Mouse (Mus musculus) midbrain, embryonic 13.5 days (tissue): ENCODE data around the gene Pcare. TPM values are rescaled to one million over a fixed set of nuclear protein-coding genes. Genes with fewer than 3 reads are reported as not detected.

ENCODE experiments used
- ATAC-seq: fragments of 200-750 bp; cut with Nextera tagmentation; 2 replicates; pipeline ENCODE4 v1.8.0; 2017; ENCODE audit warnings: mild to moderate bottlenecking, moderate TSS enrichment, moderate library complexity
- H3K27ac ChIP-seq: fragments of 300-500 bp; sonication (generic); 2 replicates; pipeline ENCODE4 v1.5.1; 2015; ENCODE audit warnings: inconsistent platforms, mild to moderate bottlenecking, moderate library complexity
- H3K27me3 ChIP-seq: fragments of 300-500 bp; sonication (generic); 2 replicates; pipeline ENCODE4 v1.6.1; 2015; ENCODE audit warnings: mild to moderate bottlenecking, inconsistent platforms
- H3K36me3 ChIP-seq: fragments of 300-500 bp; sonication (generic); 2 replicates; pipeline ENCODE4 v1.6.1; 2015; ENCODE audit warnings: mild to moderate bottlenecking, inconsistent platforms
- H3K4me1 ChIP-seq: fragments of 300-500 bp; sonication (generic); replicated peaks from 2 replicates; pipeline ENCODE4 v1.6.1; 2015; ENCODE audit warnings: inconsistent platforms
- H3K4me2 ChIP-seq: fragments of 300-500 bp; sonication (generic); replicated peaks from 2 replicates; pipeline ENCODE4 v1.6.1; 2015; ENCODE audit warnings: moderate library complexity, mild to moderate bottlenecking, inconsistent platforms
- H3K4me3 ChIP-seq: fragments of 300-500 bp; sonication (generic); replicated peaks from 2 replicates; pipeline ENCODE4 v1.5.1; 2015; ENCODE audit warnings: mild to moderate bottlenecking, inconsistent platforms
- H3K9ac ChIP-seq: fragments of 300-500 bp; sonication (generic); replicated peaks from 2 replicates; pipeline ENCODE4 v1.6.1; 2015; ENCODE audit warnings: mild to moderate bottlenecking, inconsistent platforms
- H3K9me3 ChIP-seq: fragments of 300-500 bp; sonication (generic); 2 replicates; pipeline ENCODE4 v1.6.1; 2016; ENCODE audit warnings: mild to moderate bottlenecking, inconsistent platforms
- WGBS: fragments of 180-500 bp; shearing (Covaris S2); methylation state at CpG from one replicate; pipeline ENCODE4 v1.1.7; 2015; 5-methylcytosine and 5-hydroxymethylcytosine counted together
- polyA plus RNA-seq: library from polyadenylated mRNA; unstranded; fragments of >200 nt; fragmentation: Nextera tagmentation; extraction: Ambion mirVana; gene quantifications from 2 replicates; pipeline ENCODE4 v1.2.1, GENCODE M21; 2015

The Pcare gene
- polyA plus RNA-seq = not detected in 2 replicates

DNA sequence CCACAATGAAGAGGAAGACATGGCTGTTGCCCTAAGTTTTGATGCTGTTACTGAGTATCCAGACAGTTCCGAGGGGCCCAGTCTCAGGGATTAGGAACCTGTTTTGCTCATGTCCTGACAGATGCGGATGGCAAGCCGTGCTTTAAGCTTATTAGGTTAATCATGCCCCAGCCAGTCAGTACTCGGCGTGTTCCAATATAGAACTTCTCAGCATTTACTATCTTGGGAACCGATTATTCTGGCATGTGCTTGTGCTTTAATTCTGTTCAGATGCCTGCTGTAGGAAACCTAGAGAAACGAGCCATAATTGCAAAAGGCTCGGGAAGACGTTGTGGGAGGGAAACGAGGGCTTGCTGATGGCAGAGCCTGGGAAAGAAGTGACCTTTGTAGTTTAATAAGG is at the start of gene Pcare:
Gene Pcare, minus strand, starts transcription at position 64 of the 400 bp plus-strand sequence.
- no peak within 1 kb of the TSS for H3K9ac ChIP-seq

GRCm38 (mm10) chr17:71795521-71796205 is 43.0 kb upstream of the Pcare start:
- no peak for ATAC-seq
- Histone ChIP-seq H3K36me3 (peaks cover 43% of the 10 kb centered on the region), H3K27ac (no peak overlapping the region), H3K4me3 (no peak overlapping the region), H3K4me2 (no peak overlapping the region), H3K9ac (no peak overlapping the region), H3K27me3 (no peaks in the 10 kb centered on the region), H3K9me3 (no peaks in the 10 kb centered on the region), H3K4me1 (no peaks in the 10 kb centered on the region)
- 89% methylated on average over 15 of the region's 15 CpGs for WGBS

More for the DNA sequence above, at the start of gene Pcare:
- Histone ChIP-seq H3K4me2 (no peak within 1 kb of the TSS), H3K4me3 (no peak within 1 kb of the TSS), H3K4me1 (no peaks in the 10 kb centered on the region), H3K27me3 (no peaks in the 10 kb centered on the region), H3K36me3 (no peaks in the 10 kb centered on the region), H3K9me3 (no peaks in the 10 kb centered on the region), H3K27ac (no peak within 1 kb of the TSS)
- no peak for ATAC-seq
- 65% methylated on average over 10 of the region's 10 CpGs for WGBS

- Histone ChIP-seq H3K9ac (no peak overlapping the region), H3K4me3 (no peak overlapping the region), H3K36me3 (peaks cover 44% of the 10 kb centered on the region), H3K4me2 (no peak overlapping the region), H3K9me3 (no peaks in the 10 kb centered on the region), H3K27ac (no peak overlapping the region), H3K27me3 (no peaks in the 10 kb centered on the region), H3K4me1 (no peaks in the 10 kb centered on the region)
- 91% methylated on average over 4 of the region's 4 CpGs for WGBS
- ATAC-seq = no peak
These were observed 38.9 kb upstream of the Pcare start for GRCm38 (mm10) chr17:71791622-71792021.

DNA sequence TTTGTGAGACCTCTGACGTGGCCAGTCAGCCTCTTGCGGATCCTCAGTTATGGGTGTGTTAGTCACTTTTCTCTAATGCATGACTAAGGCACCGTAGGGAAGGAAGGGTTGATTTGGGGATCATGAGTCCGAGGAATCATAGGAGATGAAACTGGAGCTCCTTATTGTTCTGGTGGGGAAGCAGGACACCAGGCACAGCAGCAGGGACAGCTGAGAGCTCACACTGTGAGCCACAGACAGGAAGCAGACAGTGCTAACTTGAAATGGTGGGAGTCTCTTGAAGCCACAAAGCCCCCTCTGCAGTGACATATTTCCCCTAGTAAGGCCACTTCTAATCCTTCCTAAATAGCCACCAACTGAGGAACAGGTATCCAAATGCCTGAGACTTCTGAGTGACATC is 38.4 kb upstream of the Pcare start:
- H3K27me3 ChIP-seq = no peaks in the 10 kb centered on the region
- no peak overlapping the region for H3K9ac ChIP-seq
- peaks cover 43% of the 10 kb centered on the region for H3K36me3 ChIP-seq
- no peaks in the 10 kb centered on the region for H3K4me1 ChIP-seq
- H3K4me3 ChIP-seq = no peak overlapping the region
- H3K9me3 ChIP-seq = no peaks in the 10 kb centered on the region
- no peak overlapping the region for H3K4me2 ChIP-seq
- WGBS = 92% methylated on average over 4 of the region's 4 CpGs
- no peak for ATAC-seq
- no peak overlapping the region for H3K27ac ChIP-seq

- Histone ChIP-seq H3K4me1 (peaks cover 18% of the 10 kb centered on the region), H3K27ac (no peak overlapping the region), H3K9ac (no peak overlapping the region), H3K9me3 (no peaks in the 10 kb centered on the region), H3K27me3 (no peaks in the 10 kb centered on the region), H3K4me3 (no peak overlapping the region), H3K4me2 (no peak overlapping the region), H3K36me3 (peaks cover 8% of the 10 kb centered on the region)
- ATAC-seq = no peak
These were observed 33.8 kb upstream of the Pcare start for GRCm38 (mm10) chr17:71786456-71786855.

- ATAC-seq = peak; percentile 15
- 4% methylated on average over 10 of the region's 10 CpGs for WGBS
These were observed 30.7 kb upstream of the Pcare start for GRCm38 (mm10) chr17:71783366-71783735.

DNA sequence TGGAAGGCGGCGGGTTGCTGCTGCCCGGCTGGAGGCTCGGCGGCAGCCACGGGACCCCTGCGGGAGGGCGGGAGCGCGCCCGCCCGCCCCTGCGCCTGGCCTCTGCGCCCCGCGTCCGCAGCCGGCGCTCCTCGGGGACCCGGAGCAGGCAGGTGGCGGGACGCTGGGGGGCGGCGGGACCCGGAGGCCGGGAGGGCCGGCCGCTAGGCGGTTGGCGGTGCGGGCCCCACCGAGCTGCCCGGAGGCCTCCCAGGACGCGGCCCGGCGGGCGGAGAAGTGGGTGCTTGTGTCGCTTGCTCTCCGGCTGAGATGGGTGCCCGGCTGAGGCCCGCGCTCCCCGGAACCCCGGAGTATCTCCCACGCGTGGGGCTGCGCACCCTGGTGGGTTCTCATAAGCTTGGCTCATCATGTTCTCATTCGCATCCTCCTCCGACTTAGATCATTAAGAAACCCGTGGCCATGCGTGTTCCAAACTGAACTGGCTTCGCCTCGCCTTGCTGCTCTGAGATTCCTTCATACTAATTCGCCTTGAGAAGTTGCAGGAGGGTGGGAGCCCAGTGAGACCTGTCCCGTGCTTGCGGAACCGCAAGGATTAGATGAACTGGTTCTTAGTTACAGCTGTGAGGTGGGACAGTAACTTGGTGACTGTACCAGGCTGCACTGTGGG is 30.1 kb upstream of the Pcare start:
- no peaks in the 10 kb centered on the region for H3K27me3 ChIP-seq
- peak overlapping the region; percentile 70 for H3K27ac ChIP-seq
- H3K4me1 ChIP-seq = peaks cover 18% of the 10 kb centered on the region
- H3K9ac ChIP-seq = peak overlapping the region; percentile 89
- H3K4me2 ChIP-seq = peak overlapping the region; percentile 86
- WGBS = under 1% methylated on average over 46 of the region's 59 CpGs
- H3K4me3 ChIP-seq = peak overlapping the region; percentile 82
- no peaks in the 10 kb centered on the region; the same call in 1 of the 2 replicates for H3K9me3 ChIP-seq
- ATAC-seq = peak; percentile 73
- H3K36me3 ChIP-seq = no peaks in the 10 kb centered on the region

More at GRCm38 (mm10) chr17:71783366-71783735, 30.7 kb upstream of the Pcare start:
- Histone ChIP-seq H3K4me1 (peaks cover 18% of the 10 kb centered on the region), H3K27ac (no peak overlapping the region), H3K27me3 (no peaks in the 10 kb centered on the region), H3K9me3 (no peaks in the 10 kb centered on the region; the same call in 1 of the 2 replicates), H3K4me3 (peak overlapping the region; percentile 82), H3K36me3 (no peaks in the 10 kb centered on the region), H3K9ac (peak overlapping the region; percentile 89), H3K4me2 (peak overlapping the region; percentile 86)

GRCm38 (mm10) chr17:71782242-71782698 is 29.6 kb upstream of the Pcare start:
- 0% methylated on average over 20 of the region's 29 CpGs for WGBS
- no peaks in the 10 kb centered on the region for H3K27me3 ChIP-seq
- peak; percentile 92 for ATAC-seq
- H3K4me3 ChIP-seq = peak overlapping the region; percentile 82
- H3K9me3 ChIP-seq = no peaks in the 10 kb centered on the region; the same call in 1 of the 2 replicates
- peak overlapping the region; percentile 70 for H3K27ac ChIP-seq
- H3K4me2 ChIP-seq = peak overlapping the region; percentile 86
- H3K36me3 ChIP-seq = no peaks in the 10 kb centered on the region
- peak overlapping the region; percentile 89 for H3K9ac ChIP-seq
- peaks cover 18% of the 10 kb centered on the region for H3K4me1 ChIP-seq

DNA sequence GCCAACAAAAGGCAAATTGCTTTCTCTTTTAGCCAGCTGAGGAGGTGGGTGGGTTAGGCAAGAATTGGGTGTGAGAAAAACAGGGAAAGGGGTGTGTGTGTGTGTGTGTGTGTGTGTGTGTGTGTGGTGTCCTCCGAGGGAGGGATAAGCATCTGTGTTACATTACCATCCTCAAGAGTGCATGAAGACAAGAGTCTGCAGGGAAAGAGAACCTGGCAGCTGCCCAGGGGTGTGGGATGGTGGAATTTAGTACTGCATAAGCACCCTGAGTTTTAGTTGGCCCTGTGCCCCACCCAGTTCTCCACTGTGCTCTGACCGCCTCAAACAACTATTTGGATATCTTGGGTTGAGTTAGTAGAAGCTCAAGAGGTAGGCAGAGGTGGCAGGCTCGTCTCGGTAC is 28.3 kb upstream of the Pcare start:
- ATAC-seq = no peak
- no peaks in the 10 kb centered on the region for H3K27me3 ChIP-seq
- H3K9ac ChIP-seq = no peak overlapping the region
- no peak overlapping the region for H3K4me3 ChIP-seq
- peaks cover 18% of the 10 kb centered on the region for H3K4me1 ChIP-seq
- no peaks in the 10 kb centered on the region for H3K36me3 ChIP-seq
- H3K9me3 ChIP-seq = no peaks in the 10 kb centered on the region; the same call in 1 of the 2 replicates
- H3K27ac ChIP-seq = no peak overlapping the region
- WGBS = 89% methylated on average over 4 of the region's 4 CpGs
- no peak overlapping the region for H3K4me2 ChIP-seq

DNA sequence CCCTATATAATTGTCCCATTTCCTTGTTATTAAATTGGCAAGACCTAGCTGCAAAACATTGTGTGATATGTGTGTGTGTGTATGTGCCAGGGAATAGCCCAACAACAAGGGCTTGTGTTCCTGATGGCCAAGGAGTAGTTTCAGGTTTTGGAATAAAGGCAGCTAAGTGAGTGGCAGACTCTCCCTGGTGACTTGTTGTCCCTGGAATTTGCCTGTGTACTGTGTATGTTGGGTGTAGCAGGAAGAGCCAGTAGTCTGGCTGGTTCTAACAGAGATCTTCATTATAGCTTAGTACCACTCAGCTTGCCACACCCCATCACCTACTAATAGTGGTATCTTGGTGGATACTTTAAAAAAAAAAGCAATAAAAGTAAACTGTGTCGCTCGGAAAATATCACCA is 27.8 kb upstream of the Pcare start:
- Histone ChIP-seq H3K27me3 (no peaks in the 10 kb centered on the region), H3K36me3 (no peaks in the 10 kb centered on the region), H3K4me2 (no peak overlapping the region), H3K27ac (no peak overlapping the region), H3K9ac (no peak overlapping the region), H3K4me1 (peaks cover 18% of the 10 kb centered on the region), H3K4me3 (no peak overlapping the region), H3K9me3 (no peaks in the 10 kb centered on the region; the same call in 1 of the 2 replicates)
- 94% methylated on average over 2 of the region's 2 CpGs for WGBS
- ATAC-seq = no peak

DNA sequence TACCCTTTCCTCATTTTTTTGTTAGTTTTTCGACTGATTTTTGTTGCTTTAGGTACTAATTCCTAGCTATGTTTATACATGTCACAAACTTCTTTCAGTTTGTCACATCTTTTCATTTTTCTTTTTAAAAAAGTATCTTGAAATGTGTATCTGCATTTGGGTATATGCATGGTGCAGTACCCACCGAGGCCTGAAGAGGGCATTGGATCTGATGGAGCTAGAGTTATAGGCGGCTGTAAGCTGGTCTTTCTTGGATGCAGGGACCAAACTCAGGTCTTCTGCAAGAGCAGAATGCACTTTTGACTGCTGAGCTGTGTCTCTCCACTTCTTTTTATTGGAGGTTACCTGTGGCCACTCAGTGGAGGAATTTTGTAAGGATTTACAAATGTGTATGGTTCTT is 26.0 kb upstream of the Pcare start:
- Histone ChIP-seq H3K4me3 (no peak overlapping the region), H3K9me3 (no peaks in the 10 kb centered on the region; the same call in 1 of the 2 replicates), H3K9ac (no peak overlapping the region), H3K4me1 (peaks cover 14% of the 10 kb centered on the region), H3K4me2 (no peak overlapping the region), H3K36me3 (no peaks in the 10 kb centered on the region), H3K27me3 (no peaks in the 10 kb centered on the region), H3K27ac (no peak overlapping the region)
- ATAC-seq = no peak
- 77% methylated on average over 3 of the region's 3 CpGs for WGBS

DNA sequence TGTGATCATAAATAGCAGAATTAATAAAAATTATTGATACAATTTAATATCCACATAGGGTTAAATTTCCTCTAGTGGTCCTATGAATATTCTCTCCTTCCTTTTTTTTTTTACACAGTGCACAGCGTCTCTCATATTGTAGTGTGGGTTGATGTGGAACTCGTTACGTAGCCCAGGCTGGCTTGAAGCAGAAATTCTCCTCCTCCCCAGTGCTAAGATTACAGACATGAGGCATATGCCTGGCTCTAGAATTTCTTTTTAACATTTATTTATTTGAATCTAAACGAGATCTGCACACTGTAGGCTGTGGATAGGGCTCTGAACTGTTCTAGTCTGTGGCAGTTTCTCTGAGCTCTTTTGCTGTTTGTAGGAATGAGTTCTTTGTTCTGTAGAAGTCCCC is 22.6 kb upstream of the Pcare start:
- Histone ChIP-seq H3K27ac (no peak overlapping the region), H3K4me1 (no peaks in the 10 kb centered on the region), H3K9ac (no peak overlapping the region), H3K4me2 (no peak overlapping the region), H3K9me3 (no peaks in the 10 kb centered on the region; the same call in 1 of the 2 replicates), H3K36me3 (no peaks in the 10 kb centered on the region), H3K4me3 (no peak overlapping the region), H3K27me3 (no peaks in the 10 kb centered on the region)
- no peak for ATAC-seq
- WGBS = 76% methylated on average over 4 of the region's 4 CpGs
